Mouse (Mus musculus): Measurements from ENCODE around the gene Prps1l1. TPM values are rescaled to one million over a fixed set of nuclear protein-coding genes. Genes with fewer than 3 reads are reported as not detected.

Prps1l1 gene
- not detected in 2 replicates for polyA plus RNA-seq (2014; fragmentation: Nextera tagmentation; extraction: Ambion mirVana)

- Histone ChIP-seq H3K4me3 (ENCODE audit: low read depth, low read length) (no peak within 1 kb of the TSS), H3K36me3 (ENCODE audit: control insufficient read depth, insufficient read depth, low read length) (no peaks in the 10 kb centered on the region), H3K9ac (ENCODE audit: low read length) (no peak within 1 kb of the TSS), H3K4me1 (ENCODE audit: control insufficient read depth, insufficient read depth, low read length) (no peaks in the 10 kb centered on the region), H3K4me2 (no peak within 1 kb of the TSS), H3K9me3 (ENCODE audit: control insufficient read depth, low read length) (no peaks in the 10 kb centered on the region), H3K27me3 (ENCODE audit: control insufficient read depth, insufficient read depth, low read length) (no peaks in the 10 kb centered on the region), H3K27ac (ENCODE audit: low read depth, low read length) (no peak within 1 kb of the TSS)
- ATAC-seq (ENCODE audit: low FRiP score): no peak
- 87% methylated on average over 4 of the region's 4 CpGs for WGBS
- DNase-seq (ENCODE audit: low spot score, missing footprints): no peak
Observed at GRCm38 (mm10) chr12:34984461-34984860, at the start of gene Prps1l1. Prps1l1 (plus strand) TSS chr12:34984761.

- H3K27me3 ChIP-seq (ENCODE audit: control insufficient read depth, insufficient read depth, low read length): no peaks in the 10 kb centered on the region
- no peak overlapping the region for H3K4me3 ChIP-seq (ENCODE audit: low read depth, low read length)
- H3K36me3 ChIP-seq (ENCODE audit: control insufficient read depth, insufficient read depth, low read length): no peaks in the 10 kb centered on the region
- ATAC-seq (ENCODE audit: low FRiP score): no peak
- H3K4me2 ChIP-seq: no peak overlapping the region
- WGBS: 95% methylated on average over 1 of the region's 1 CpGs
- peak; percentile 87 for DNase-seq (ENCODE audit: low spot score, missing footprints)
- H3K27ac ChIP-seq (ENCODE audit: low read depth, low read length): no peak overlapping the region
- no peaks in the 10 kb centered on the region for H3K4me1 ChIP-seq (ENCODE audit: control insufficient read depth, insufficient read depth, low read length)
- no peak overlapping the region for H3K9ac ChIP-seq (ENCODE audit: low read length)
- peaks cover 4% of the 10 kb centered on the region; the same call in 1 of the 2 replicates for H3K9me3 ChIP-seq (ENCODE audit: control insufficient read depth, low read length)
Observed at GRCm38 (mm10) chr12:34937918-34938317, 46.6 kb upstream of the Prps1l1 start.

GRCm38 (mm10) chr12:34949066-34949706 is 35.4 kb upstream of the Prps1l1 start:
- Histone ChIP-seq H3K36me3 (ENCODE audit: control insufficient read depth, insufficient read depth, low read length) (no peaks in the 10 kb centered on the region), H3K4me2 (no peak overlapping the region), H3K9ac (ENCODE audit: low read length) (no peak overlapping the region), H3K9me3 (ENCODE audit: control insufficient read depth, low read length) (no peaks in the 10 kb centered on the region), H3K4me1 (ENCODE audit: control insufficient read depth, insufficient read depth, low read length) (no peaks in the 10 kb centered on the region), H3K27ac (ENCODE audit: low read depth, low read length) (no peak overlapping the region), H3K27me3 (ENCODE audit: control insufficient read depth, insufficient read depth, low read length) (no peaks in the 10 kb centered on the region), H3K4me3 (ENCODE audit: low read depth, low read length) (no peak overlapping the region)
- WGBS: 89% methylated on average over 6 of the region's 6 CpGs
- DNase-seq (ENCODE audit: low spot score, missing footprints) (no peak), ATAC-seq (ENCODE audit: low FRiP score) (no peak)

DNA sequence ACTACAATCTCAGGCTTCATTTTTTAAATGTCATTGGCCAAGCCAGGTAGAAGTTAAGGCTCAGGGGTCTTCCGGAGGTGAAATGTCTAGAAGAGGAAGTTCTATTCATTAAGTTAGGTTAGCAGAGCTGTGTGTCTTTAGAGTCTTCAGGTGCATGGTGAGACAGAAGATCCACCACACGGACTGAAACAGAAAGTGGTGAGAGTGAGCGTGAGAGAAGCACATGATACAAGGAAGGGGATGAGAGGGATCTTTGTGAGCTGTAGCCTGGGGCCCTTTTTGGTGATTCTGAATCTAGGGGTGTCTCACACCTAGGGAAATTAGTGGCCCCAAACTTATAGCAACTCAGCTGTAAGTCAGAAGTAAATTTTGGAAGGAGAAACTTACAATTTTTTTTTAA is 8.6 kb upstream of the Prps1l1 start:
- WGBS: 94% methylated on average over 3 of the region's 3 CpGs

DNA sequence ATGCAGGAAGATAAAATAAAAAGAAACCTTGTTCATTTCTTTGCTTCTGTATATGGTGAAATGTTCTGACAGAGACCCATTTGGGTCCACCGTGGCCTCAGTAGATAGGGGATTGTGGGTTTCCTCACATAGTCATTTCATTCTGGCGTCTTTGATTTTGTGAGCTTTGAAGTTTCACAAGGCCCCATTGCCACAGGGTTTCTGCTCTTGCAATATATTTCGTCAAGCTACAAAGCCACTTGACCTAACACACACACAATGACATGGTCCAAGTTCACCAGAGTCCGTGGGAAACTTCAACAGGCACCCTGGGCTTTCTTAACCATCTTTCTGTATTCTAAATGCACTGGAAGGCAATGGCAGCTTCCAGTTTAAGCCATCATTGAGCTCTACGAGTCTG is 1.3 kb downstream of the Prps1l1 start:
- 91% methylated on average over 5 of the region's 5 CpGs for WGBS
- no peak for ATAC-seq (ENCODE audit: low FRiP score)
- no peak overlapping the region for H3K4me2 ChIP-seq

More for the DNA sequence above, 8.6 kb upstream of the Prps1l1 start:
- Histone ChIP-seq H3K4me1 (ENCODE audit: control insufficient read depth, insufficient read depth, low read length) (no peaks in the 10 kb centered on the region), H3K9me3 (ENCODE audit: control insufficient read depth, low read length) (no peaks in the 10 kb centered on the region), H3K27me3 (ENCODE audit: control insufficient read depth, insufficient read depth, low read length) (no peaks in the 10 kb centered on the region), H3K36me3 (ENCODE audit: control insufficient read depth, insufficient read depth, low read length) (no peaks in the 10 kb centered on the region), H3K4me2 (no peak overlapping the region), H3K9ac (ENCODE audit: low read length) (no peak overlapping the region), H3K4me3 (ENCODE audit: low read depth, low read length) (no peak overlapping the region), H3K27ac (ENCODE audit: low read depth, low read length) (no peak overlapping the region)
- ATAC-seq (ENCODE audit: low FRiP score): no peak
- no peak for DNase-seq (ENCODE audit: low spot score, missing footprints)

DNA sequence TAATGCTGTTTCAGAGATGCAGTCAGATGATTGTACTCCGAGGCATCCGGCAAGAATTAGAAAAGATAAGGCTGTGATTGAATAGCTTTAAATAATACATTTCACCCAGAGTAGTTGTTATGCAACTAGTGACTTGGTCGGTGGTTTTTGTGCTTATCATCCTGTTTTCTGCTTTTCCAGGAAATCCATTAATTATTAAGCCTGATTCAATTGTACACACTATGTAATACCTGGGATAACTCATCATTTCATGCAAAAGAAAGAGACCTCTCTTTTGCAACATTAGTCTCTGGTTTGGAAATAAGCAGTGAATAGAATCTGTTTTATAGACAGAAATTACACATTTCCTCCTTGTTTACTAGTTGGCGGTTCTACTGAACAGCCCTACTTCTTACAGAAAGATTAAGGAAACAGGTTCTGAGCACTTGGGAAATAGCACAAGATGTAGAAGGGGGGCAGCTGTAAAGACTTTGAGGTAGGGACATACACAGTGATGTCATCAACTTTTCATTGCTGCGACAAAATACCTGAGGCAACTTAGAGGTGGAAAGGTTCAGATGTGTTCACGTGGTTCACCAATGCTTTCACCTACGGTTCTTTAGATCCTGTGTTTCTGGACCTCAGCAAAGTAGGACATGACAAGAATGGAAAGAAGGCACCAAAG is 5.1 kb downstream of the Prps1l1 start:
- H3K9me3 ChIP-seq (ENCODE audit: control insufficient read depth, low read length): no peaks in the 10 kb centered on the region
- no peak overlapping the region for H3K27ac ChIP-seq (ENCODE audit: low read depth, low read length)
- H3K27me3 ChIP-seq (ENCODE audit: control insufficient read depth, insufficient read depth, low read length): no peaks in the 10 kb centered on the region
- DNase-seq (ENCODE audit: low spot score, missing footprints) (no peak), ATAC-seq (ENCODE audit: low FRiP score) (no peak)
- H3K4me1 ChIP-seq (ENCODE audit: control insufficient read depth, insufficient read depth, low read length): no peaks in the 10 kb centered on the region
- no peak overlapping the region for H3K9ac ChIP-seq (ENCODE audit: low read length)
- H3K4me3 ChIP-seq (ENCODE audit: low read depth, low read length): no peak overlapping the region
- H3K4me2 ChIP-seq: no peak overlapping the region
- no peaks in the 10 kb centered on the region for H3K36me3 ChIP-seq (ENCODE audit: control insufficient read depth, insufficient read depth, low read length)
- WGBS: 89% methylated on average over 7 of the region's 7 CpGs

More for the DNA sequence above, 1.3 kb downstream of the Prps1l1 start:
- Histone ChIP-seq H3K4me1 (ENCODE audit: control insufficient read depth, insufficient read depth, low read length) (no peaks in the 10 kb centered on the region), H3K9me3 (ENCODE audit: control insufficient read depth, low read length) (no peaks in the 10 kb centered on the region), H3K4me3 (ENCODE audit: low read depth, low read length) (no peak overlapping the region), H3K27ac (ENCODE audit: low read depth, low read length) (no peak overlapping the region), H3K27me3 (ENCODE audit: control insufficient read depth, insufficient read depth, low read length) (no peaks in the 10 kb centered on the region), H3K9ac (ENCODE audit: low read length) (no peak overlapping the region), H3K36me3 (ENCODE audit: control insufficient read depth, insufficient read depth, low read length) (no peaks in the 10 kb centered on the region)
- DNase-seq (ENCODE audit: low spot score, missing footprints): no peak

GRCm38 (mm10) chr12:34990387-34990786 is 5.8 kb downstream of the Prps1l1 start:
- no peaks in the 10 kb centered on the region for H3K4me1 ChIP-seq (ENCODE audit: control insufficient read depth, insufficient read depth, low read length)
- no peak overlapping the region for H3K4me2 ChIP-seq
- H3K27ac ChIP-seq (ENCODE audit: low read depth, low read length): no peak overlapping the region
- no peaks in the 10 kb centered on the region for H3K36me3 ChIP-seq (ENCODE audit: control insufficient read depth, insufficient read depth, low read length)
- H3K9ac ChIP-seq (ENCODE audit: low read length): no peak overlapping the region
- ATAC-seq (ENCODE audit: low FRiP score): no peak
- 73% methylated on average over 4 of the region's 4 CpGs for WGBS
- no peaks in the 10 kb centered on the region for H3K9me3 ChIP-seq (ENCODE audit: control insufficient read depth, low read length)
- no peak overlapping the region for H3K4me3 ChIP-seq (ENCODE audit: low read depth, low read length)
- no peaks in the 10 kb centered on the region for H3K27me3 ChIP-seq (ENCODE audit: control insufficient read depth, insufficient read depth, low read length)
- no peak for DNase-seq (ENCODE audit: low spot score, missing footprints)

- Histone ChIP-seq H3K9me3 (ENCODE audit: control insufficient read depth, low read length) (no peaks in the 10 kb centered on the region), H3K4me3 (ENCODE audit: low read depth, low read length) (no peak overlapping the region), H3K4me2 (no peak overlapping the region), H3K36me3 (ENCODE audit: control insufficient read depth, insufficient read depth, low read length) (no peaks in the 10 kb centered on the region), H3K4me1 (ENCODE audit: control insufficient read depth, insufficient read depth, low read length) (no peaks in the 10 kb centered on the region), H3K27me3 (ENCODE audit: control insufficient read depth, insufficient read depth, low read length) (no peaks in the 10 kb centered on the region), H3K9ac (ENCODE audit: low read length) (no peak overlapping the region), H3K27ac (ENCODE audit: low read depth, low read length) (no peak overlapping the region)
- DNase-seq (ENCODE audit: low spot score, missing footprints) (no peak), ATAC-seq (ENCODE audit: low FRiP score) (no peak)
- 87% methylated on average over 2 of the region's 2 CpGs for WGBS
Observed at GRCm38 (mm10) chr12:34991900-34992299, 7.3 kb downstream of the Prps1l1 start.

DNA sequence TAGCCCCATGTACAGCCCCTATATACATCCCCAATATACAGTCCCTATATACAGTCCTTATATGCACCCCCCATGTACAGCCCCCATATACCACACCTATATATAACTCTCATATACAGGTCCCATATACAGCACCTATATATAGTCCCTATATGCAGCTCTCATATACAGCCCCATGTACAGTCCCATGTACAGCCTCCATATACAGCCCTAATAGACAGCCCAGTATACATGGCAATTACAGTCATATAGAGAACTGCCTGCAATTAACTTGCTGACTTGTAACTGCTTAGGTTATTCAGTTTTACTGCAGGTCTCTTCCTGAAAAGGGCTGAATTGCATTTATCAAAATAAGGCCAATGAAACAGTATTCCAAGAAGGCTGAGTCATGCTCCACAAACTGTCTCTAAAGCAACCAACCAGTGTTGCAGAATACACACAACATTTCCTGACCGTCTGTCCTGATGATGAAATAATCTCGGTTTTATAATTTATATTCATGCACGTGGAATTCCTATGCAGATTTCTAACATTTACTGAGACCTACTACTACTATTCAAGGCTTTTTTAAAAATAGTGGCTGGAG is 13.1 kb downstream of the Prps1l1 start:
- DNase-seq (ENCODE audit: low spot score, missing footprints) (no peak), ATAC-seq (ENCODE audit: low FRiP score) (no peak)
- Histone ChIP-seq H3K9me3 (ENCODE audit: control insufficient read depth, low read length) (no peaks in the 10 kb centered on the region), H3K36me3 (ENCODE audit: control insufficient read depth, insufficient read depth, low read length) (no peaks in the 10 kb centered on the region), H3K27me3 (ENCODE audit: control insufficient read depth, insufficient read depth, low read length) (no peaks in the 10 kb centered on the region), H3K4me1 (ENCODE audit: control insufficient read depth, insufficient read depth, low read length) (no peaks in the 10 kb centered on the region), H3K4me3 (ENCODE audit: low read depth, low read length) (no peak overlapping the region), H3K4me2 (no peak overlapping the region), H3K9ac (ENCODE audit: low read length) (no peak overlapping the region), H3K27ac (ENCODE audit: low read depth, low read length) (no peak overlapping the region)
- 95% methylated on average over 3 of the region's 3 CpGs for WGBS

Measured in midbrain, embryonic 11.5 days (tissue).